Mouse (Mus musculus) cortical plate, adult 2 months (tissue): ENCODE data around the gene Tank.

Source experiments
- CTCF ChIP-seq: fragments of 200-500 bp; IDR thresholded peaks from 2 replicates; pipeline ENCODE4 v1.5.1; 2011; ENCODE audit warnings: mild to moderate bottlenecking, control low read depth, low read length; ENCODE audit not compliant: insufficient read depth; ENCODE audit errors: extremely low read depth
- POLR2A ChIP-seq: fragments of 200-500 bp; IDR thresholded peaks from 2 replicates; pipeline ENCODE4 v1.6.1; 2011; ENCODE audit warnings: mild to moderate bottlenecking, low read length, control low read depth; ENCODE audit not compliant: insufficient read depth; ENCODE audit errors: extremely low read depth

DNA sequence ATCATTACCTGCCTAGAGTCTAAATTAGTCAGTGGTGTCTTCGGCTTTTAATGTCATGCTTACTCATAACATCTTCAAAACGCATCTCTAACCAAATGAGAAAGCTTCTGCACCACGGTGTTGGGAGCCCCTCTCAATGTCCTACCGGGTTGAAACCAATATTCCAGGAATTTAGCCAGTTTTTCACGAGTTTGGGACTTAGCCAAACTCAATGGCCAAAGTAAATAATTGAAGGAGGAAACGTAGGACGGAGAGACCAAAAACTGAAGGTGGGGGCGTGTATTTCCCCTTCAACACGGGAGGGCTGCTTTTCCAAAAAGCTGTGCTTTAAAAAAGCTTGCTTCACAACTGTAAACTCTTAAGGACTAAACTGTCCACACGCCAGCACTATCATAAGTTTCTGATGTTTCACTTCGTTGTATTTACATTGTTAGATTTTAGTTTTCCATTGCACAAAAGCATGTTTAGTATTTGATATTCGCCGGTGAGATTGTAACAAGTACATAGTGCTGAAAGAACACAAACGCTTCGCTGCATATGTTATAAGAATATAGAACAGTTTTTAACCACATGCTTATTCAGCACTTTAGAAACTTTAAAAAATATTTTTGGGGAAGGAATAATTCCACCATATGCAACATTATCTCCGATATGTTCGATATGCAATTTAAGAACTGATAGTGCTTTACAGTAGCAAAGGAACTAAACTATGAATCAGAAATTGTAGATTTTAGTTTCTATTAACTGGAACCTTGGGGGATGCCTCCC is 1.3 kb upstream of the Tank start:
- no peak for TF ChIP-seq CTCF
- no peak for TF ChIP-seq POLR2A
